Comparison of ENCODE assay signal across 8 mouse cellular contexts in the genomic region with DNA sequence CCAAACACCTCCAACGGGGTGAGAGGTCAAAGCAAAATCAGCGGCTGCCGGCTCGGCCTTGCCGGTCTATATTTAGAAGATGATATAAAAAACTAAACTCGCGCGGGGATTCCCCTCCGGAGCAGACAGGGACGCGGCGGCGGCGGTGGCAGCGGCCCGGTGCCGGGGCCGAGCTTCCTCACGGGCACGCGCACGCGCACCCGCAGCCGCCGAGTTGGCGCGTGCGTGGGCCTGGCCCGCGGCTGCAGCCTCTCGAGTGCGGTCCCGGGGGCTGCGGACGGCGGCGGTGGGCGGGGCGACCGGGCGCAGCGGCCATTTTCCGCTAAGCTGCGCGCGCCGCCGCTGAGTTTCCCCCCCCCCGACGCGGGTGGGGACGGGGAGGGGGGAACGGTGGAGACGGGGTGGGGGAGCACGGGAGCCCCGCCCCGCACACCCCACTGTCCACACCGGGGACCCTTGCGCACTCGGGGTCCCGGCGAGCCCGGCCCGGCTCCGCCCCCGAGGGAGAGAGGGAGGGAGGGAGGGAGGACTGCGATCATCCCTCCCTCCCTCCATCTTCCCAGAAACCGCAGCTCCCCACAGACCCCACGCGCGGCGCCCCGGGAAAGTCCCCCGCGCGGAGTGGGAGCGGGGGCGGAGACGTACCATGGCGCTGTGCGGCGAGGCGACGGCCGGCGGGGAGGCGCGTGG. TPM values are rescaled to one million over a fixed set of nuclear protein-coding genes. Genes with fewer than 3 reads are reported as not detected.
DNase-seq lines count a peak whose midpoint lies in the region; ATAC-seq and TF ChIP-seq lines count a peak whose summit lies in the region.

No protein-coding gene starts in this region.

- H3K9me3 ChIP-seq in stomach, embryonic 14.5 days (ENCODE audit: control insufficient read depth, low read depth, low read length) = no peaks in the 10 kb centered on the region

- no peaks in the 10 kb centered on the region for H3K36me3 ChIP-seq in kidney, adult 2 months (ENCODE audit: control insufficient read depth, insufficient read depth, low read length)
- no peaks in the 10 kb centered on the region for H3K36me3 ChIP-seq in liver, adult 2 months (ENCODE audit: control insufficient read depth, insufficient read depth, low read length)
- H3K36me3 ChIP-seq in stomach, embryonic 14.5 days (ENCODE audit: control insufficient read depth, insufficient read depth, low read length) = no peaks in the 10 kb centered on the region

- peaks cover 42% of the 10 kb centered on the region for H3K4me1 ChIP-seq in kidney, adult 2 months (ENCODE audit: control insufficient read depth, insufficient read depth, low read length)
- peaks cover 43% of the 10 kb centered on the region for H3K4me1 ChIP-seq in liver, adult 2 months (ENCODE audit: control insufficient read depth, insufficient read depth, low read length)
- H3K4me1 ChIP-seq in stomach, embryonic 14.5 days (ENCODE audit: control insufficient read depth, insufficient read depth, low read length) = peaks cover 29% of the 10 kb centered on the region

- H3K4me3 ChIP-seq in kidney, adult 2 months (ENCODE audit: insufficient read depth, low read depth, low read length) = peak overlapping the region; percentile 78
- peak overlapping the region; percentile 73 for H3K4me3 ChIP-seq in liver, adult 2 months (ENCODE audit: insufficient read depth, low read depth, low read length)
- H3K4me3 ChIP-seq in stomach, embryonic 14.5 days (ENCODE audit: low read depth, low read length) = peak overlapping the region; percentile 76

- H3K27ac ChIP-seq in kidney, adult 2 months (ENCODE audit: insufficient read depth, low read depth, low read length) = peak overlapping the region; percentile 98
- peak overlapping the region; percentile 92 for H3K27ac ChIP-seq in liver, adult 2 months (replicated peaks; ENCODE audit: insufficient read depth, low read depth, low read length)
- H3K27ac ChIP-seq in stomach, embryonic 14.5 days (ENCODE audit: low read length) = peak overlapping the region; percentile 89

- peak overlapping the region; percentile 85 for H3K9ac ChIP-seq in liver, adult 2 months (ENCODE audit: low read depth, low read length)
- H3K9ac ChIP-seq in stomach, embryonic 14.5 days (replicated peaks; ENCODE audit: low read depth, low read length) = peak overlapping the region; percentile 73

- ATAC-seq in cerebellum, adult (ENCODE audit: insufficient number of reproducible peaks, low FRiP score, low TSS enrichment) = no peak
- peak; percentile 12; the same call in 1 of the 2 replicates for ATAC-seq in stomach, embryonic 14.5 days (ENCODE audit: insufficient number of reproducible peaks, insufficient read depth, low FRiP score, low read depth)

- TF ChIP-seq POLR2A in kidney, adult 2 months (IDR thresholded peaks at IDR 0.05; ENCODE audit: low read depth, low read length) = no peak
- 0 out of 2 replicates have a peak, but pooled peaks have one; percentile 9 for TF ChIP-seq POLR2A in liver, adult 2 months (IDR thresholded peaks at IDR 0.05; ENCODE audit: extremely low read depth, insufficient read depth, low read length)

- H3K4me2 ChIP-seq in stomach, embryonic 14.5 days (replicated peaks; ENCODE audit: low read depth, low read length) = peak overlapping the region; percentile 86

- peak; percentile 87 for DNase-seq in cerebellum, adult 11 months
- DNase-seq in embryo, embryonic 11 days = peak; percentile 87
- DNase-seq in heart, adult 18-20 months = peak; percentile 86 to 92
- peak; percentile 88 for DNase-seq in kidney, adult 2 months
- DNase-seq in liver, adult 2 months (ENCODE audit: extremely low read depth, low read depth, low spot score) = peak; percentile 56
- peak; percentile 87 for DNase-seq in naive thymus-derived CD4-positive, alpha-beta T cell, adult 2 months (ENCODE audit: low read depth)

- no peak for TF ChIP-seq CTCF in kidney, adult 2 months (conservative IDR thresholded peaks at IDR 0.05; ENCODE audit: insufficient read depth, insufficient read length, low read depth, low read length)
- TF ChIP-seq CTCF in liver, adult 2 months (IDR thresholded peaks at IDR 0.05; ENCODE audit: low read depth, low read length) = no peak

- H3K79me2 ChIP-seq in liver, adult 2 months (ENCODE audit: control insufficient read depth, insufficient read depth, low read length) = peaks cover 19% of the 10 kb centered on the region; the same call in 1 of the 2 replicates

- H3K27me3 ChIP-seq in kidney, adult 2 months (replicated peaks; ENCODE audit: control insufficient read depth, insufficient read depth, low read length) = no peaks in the 10 kb centered on the region
- no peaks in the 10 kb centered on the region for H3K27me3 ChIP-seq in liver, adult 2 months (ENCODE audit: control insufficient read depth, insufficient read depth, low read length)
- no peaks in the 10 kb centered on the region for H3K27me3 ChIP-seq in stomach, embryonic 14.5 days (ENCODE audit: control insufficient read depth, insufficient read depth, low read length)

- WGBS in kidney, adult 2 months = 1% methylated on average over 70 of the region's 89 CpGs
- WGBS in liver, adult 2 months = 1% methylated on average over 62 of the region's 89 CpGs
- WGBS in stomach, embryonic 14.5 days = under 1% methylated on average over 75 of the region's 89 CpGs

RNA-seq across cellular contexts. Expression of gene Nfic, which starts 25.1 kb away (rescaled TPM):
- 10 to 100 TPM; 91.0 to 93.4 TPM for total RNA-seq in heart, adult 18-20 months (2021)
- 64.7 and 82.5 TPM in 2 replicates for polyA plus RNA-seq in kidney, adult 2 months (2012; rRNA removed)
- 7.4 and 16.4 TPM in 2 replicates for total RNA-seq in liver, adult 2 months (2014; rRNA removed)
- 32.8 and 56.4 TPM in 2 replicates for polyA plus RNA-seq in liver, adult 2 months (2012; rRNA removed)
- polyA plus RNA-seq in stomach, embryonic 14.5 days (2014; fragmentation: Nextera tagmentation; extraction: Ambion mirVana) = 76.0 and 80.1 TPM in 2 replicates

RNA-seq across cellular contexts. Expression of gene Smim24, which starts 37.4 kb away (rescaled TPM):
- total RNA-seq in heart, adult 18-20 months (2021) = 1 to 10 TPM; 1.9 to 2.2 TPM
- 693 and 694 TPM in 2 replicates for polyA plus RNA-seq in kidney, adult 2 months (2012; rRNA removed)
- 1.3 and 1.5 TPM in 2 replicates for total RNA-seq in liver, adult 2 months (2014; rRNA removed)
- 2.3 and 4.1 TPM in 2 replicates for polyA plus RNA-seq in liver, adult 2 months (2012; rRNA removed)
- 17.7 and 21.5 TPM in 2 replicates for polyA plus RNA-seq in stomach, embryonic 14.5 days (2014; fragmentation: Nextera tagmentation; extraction: Ambion mirVana)

RNA-seq across cellular contexts. Expression of gene Gm48552, which starts 41.5 kb away (rescaled TPM):
- under 1 TPM in 1 of 2 experiments, not detected in 1; 0.51 TPM for total RNA-seq in heart, adult 18-20 months (2021)
- 1.0 and 2.8 TPM in 2 replicates for polyA plus RNA-seq in kidney, adult 2 months (2012; rRNA removed)
- 0.40 TPM in 1 of 2 replicates, not detected in the other for total RNA-seq in liver, adult 2 months (2014; rRNA removed)
- 0.26 and 1.4 TPM in 2 replicates for polyA plus RNA-seq in liver, adult 2 months (2012; rRNA removed)
- 1.0 and 1.1 TPM in 2 replicates for polyA plus RNA-seq in stomach, embryonic 14.5 days (2014; fragmentation: Nextera tagmentation; extraction: Ambion mirVana)

RNA-seq across cellular contexts. Expression of gene Gm48551, which starts 46.0 kb away (rescaled TPM):
- total RNA-seq in heart, adult 18-20 months (2021) = 1 to 10 TPM in 1 of 2 experiments, under 1 TPM in 1; 0.65 to 2.3 TPM
- polyA plus RNA-seq in kidney, adult 2 months (2012; rRNA removed) = 2.1 and 2.3 TPM in 2 replicates
- total RNA-seq in liver, adult 2 months (2014; rRNA removed) = 2.4 TPM in 1 of 2 replicates, not detected in the other
- 0.32 and 0.44 TPM in 2 replicates for polyA plus RNA-seq in liver, adult 2 months (2012; rRNA removed)
- 3.1 and 4.1 TPM in 2 replicates for polyA plus RNA-seq in stomach, embryonic 14.5 days (2014; fragmentation: Nextera tagmentation; extraction: Ambion mirVana)

RNA-seq across cellular contexts. Expression of gene Dohh, which starts 46.1 kb away (rescaled TPM):
- 10 to 100 TPM; 49.9 to 59.6 TPM for total RNA-seq in heart, adult 18-20 months (2021)
- 60.6 and 79.8 TPM in 2 replicates for polyA plus RNA-seq in kidney, adult 2 months (2012; rRNA removed)
- 39.7 and 53.8 TPM in 2 replicates for total RNA-seq in liver, adult 2 months (2014; rRNA removed)
- 42.6 and 49.7 TPM in 2 replicates for polyA plus RNA-seq in liver, adult 2 months (2012; rRNA removed)
- polyA plus RNA-seq in stomach, embryonic 14.5 days (2014; fragmentation: Nextera tagmentation; extraction: Ambion mirVana) = 44.8 and 48.5 TPM in 2 replicates

Comparison
In these comparisons a context has a peak if more than half of its experiments do, and no peak if none do; other contexts are left out.
1. RNA of gene Smim24, which starts 37.4 kb away (polyA plus RNA-seq): 693 to 694 TPM in kidney, adult 2 months; 17.7 to 21.5 TPM in stomach, embryonic 14.5 days and 2.3 to 4.1 TPM in liver, adult 2 months; every median in the first group is over 10 times any median in the second.
2. Peak in every context shown above with its lines, with median percentiles within 50 percentile points of each other: DNase-seq, H3K27ac ChIP-seq and H3K4me3 ChIP-seq.